Mouse (Mus musculus): ENCODE results near the gene Pck2.

The Pck2 gene

DNA sequence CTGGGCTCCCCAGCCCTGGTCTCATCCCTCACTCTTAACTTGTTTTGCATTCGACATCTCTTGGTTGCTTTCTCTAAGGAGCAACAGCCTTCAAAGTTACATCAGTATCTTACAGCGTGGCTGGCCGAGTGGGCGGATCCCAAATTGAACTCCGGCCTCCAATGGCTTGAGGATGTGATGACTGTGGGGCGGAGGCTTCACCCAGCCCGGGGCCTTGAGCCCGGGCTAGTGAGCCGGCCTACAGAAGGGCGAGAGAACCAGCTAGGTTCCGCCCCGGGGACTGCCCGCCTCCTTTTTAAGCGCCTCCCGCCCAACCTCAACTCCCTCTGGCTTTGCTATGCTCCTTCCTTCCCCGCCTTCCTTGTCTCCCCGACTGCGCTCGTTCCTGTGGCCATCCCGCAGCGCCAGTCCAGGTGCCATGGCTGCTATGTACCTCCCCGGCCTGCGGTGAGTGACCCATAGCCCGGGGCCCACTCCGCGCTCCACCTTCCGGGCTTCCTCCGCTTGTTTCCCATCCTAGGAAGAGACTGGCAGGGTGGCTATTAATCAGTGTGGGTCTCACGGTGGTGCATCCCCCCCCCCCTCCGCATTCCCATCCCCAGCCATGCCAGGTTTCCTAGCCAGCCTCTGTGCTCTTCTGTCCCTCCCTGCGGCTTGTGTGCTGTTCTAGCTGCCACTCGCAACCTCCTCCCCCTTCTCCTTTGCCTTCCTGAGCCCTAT is at the start of gene Pck2:
Gene Pck2, plus strand, starts transcription at position 200 of the 720 bp plus-strand sequence.
- DNase-seq (ENCODE audit: low read depth): peak; percentile 78

DNA sequence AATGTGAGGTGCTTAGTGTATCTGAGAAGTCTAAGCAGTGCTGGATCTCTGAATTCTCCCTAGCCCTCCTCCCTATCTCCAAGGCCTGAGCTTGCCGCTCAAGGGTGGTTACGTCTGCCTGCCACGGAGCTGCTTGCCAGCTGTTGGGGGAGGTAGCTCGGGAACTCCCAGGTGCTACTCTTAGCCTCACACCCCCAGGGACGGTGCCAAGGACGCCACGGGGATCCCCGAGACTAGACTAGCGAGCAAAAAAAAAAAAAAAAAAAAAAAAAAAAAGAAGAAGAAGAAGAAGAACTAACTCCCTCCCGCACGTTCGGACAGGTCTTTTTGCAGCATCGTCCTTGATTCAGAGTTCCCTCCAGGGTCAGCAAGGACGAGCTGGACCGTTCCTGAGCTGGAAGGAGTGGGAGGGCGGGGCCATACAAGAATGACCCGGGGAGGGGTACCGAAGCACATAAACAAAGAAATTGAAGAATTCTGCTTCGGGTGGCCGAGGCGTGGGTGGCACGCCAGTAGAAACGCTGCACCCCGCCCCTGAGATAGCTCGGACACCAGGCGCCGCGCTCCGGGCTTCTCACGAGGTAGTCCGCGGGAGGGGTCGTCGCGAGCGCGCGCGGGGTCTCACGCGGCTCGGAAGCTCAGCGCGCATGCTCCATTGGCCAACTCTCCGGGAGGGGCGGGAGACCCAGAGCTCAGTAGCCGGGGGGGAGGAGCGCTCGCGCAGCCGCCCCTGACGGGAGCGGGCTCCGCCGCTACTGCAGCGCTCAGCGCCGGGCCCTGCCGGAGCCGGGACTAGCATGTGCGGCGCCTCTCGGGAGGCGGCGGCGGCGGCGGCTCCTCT is 49.5 kb upstream of the Pck2 start, which contains the start of gene Carmil3:
Gene Carmil3, plus strand, starts transcription at position 291 of the 841 bp plus-strand sequence.
- peak; percentile 69 for DNase-seq (ENCODE audit: low read depth)

DNA sequence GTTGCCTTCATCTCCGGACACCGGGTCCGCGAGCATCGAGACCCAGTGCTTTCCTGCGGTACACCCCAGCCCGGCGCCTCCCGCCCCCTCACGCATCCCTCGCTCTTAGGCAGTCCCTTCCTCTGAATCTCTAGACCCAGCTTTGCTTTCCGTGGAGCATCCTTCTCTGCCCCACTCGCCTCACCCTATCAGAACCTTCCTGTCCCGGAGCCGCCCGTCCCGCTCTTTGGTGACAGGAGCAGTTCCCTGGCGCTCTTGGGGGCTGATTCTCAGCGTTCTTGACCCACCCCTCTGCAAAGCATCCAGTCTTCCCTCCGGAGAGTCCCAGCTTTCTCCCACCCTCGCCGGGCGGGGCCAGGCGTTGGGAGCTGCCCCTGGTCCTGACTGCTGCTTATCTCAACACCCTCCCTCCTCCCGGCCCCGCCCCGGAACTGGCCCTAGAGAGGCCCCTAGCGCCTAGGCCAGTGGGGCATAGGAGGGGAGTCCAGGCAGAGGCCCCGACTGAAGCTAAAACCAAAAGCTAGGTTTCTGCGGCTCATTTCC is 48.7 kb upstream of the Pck2 start:
- peak; percentile 68 for DNase-seq (ENCODE audit: low read depth)

DNA sequence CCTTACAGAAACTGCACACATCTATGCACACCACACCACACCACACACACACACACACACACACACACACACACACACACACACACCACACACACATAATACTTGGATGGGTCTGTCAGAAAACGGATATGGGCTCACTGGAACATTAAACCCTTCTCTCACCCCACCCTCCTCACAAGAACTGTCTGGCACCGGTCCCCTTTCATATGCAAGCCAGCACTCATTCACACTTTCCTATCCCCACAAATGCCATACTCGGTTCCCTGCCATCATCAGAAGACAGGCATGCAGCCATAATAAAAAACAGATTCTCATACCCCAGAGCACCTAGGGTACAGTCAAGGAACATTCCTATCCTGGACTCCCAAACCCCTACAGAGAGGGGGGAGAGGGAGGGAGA is 48.0 kb upstream of the Pck2 start:
- no peak for DNase-seq (ENCODE audit: low read depth)

DNA sequence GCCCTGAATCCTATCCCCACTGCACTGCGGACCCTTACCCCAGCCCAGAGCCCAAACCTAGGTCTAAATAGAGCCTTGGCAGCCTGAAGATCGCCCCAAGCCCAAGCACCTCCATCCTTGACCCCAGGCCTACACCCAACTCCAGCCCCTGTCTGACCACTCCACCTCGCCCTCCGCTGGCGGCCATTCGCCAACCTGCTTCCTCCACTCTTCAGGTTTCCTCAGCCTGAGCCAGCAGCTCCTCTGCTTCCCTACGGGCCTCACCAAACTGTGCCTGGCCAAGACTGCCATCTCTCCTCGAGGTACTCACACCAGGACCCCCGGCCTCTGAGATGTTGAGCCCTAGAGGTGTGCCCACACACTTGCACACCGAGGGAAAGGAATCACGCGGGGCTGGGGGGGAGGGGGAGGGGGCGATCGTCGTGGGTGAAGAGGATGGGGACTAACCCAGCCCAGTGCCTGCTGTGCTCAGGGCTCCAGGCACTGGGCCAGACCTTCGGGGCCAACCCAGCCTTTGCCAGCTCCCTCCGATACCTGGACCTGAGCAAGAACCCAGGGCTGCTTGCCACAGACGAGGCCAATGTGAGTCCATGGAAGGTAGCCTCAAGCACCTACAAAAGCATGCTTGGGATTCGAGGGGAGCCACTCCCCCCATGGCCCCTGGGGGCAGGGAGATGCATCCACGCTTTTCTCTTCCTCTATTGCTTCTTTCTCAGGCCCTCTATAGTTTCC is 44.4 kb upstream of the Pck2 start:
- DNase-seq (ENCODE audit: low read depth): no peak

DNA sequence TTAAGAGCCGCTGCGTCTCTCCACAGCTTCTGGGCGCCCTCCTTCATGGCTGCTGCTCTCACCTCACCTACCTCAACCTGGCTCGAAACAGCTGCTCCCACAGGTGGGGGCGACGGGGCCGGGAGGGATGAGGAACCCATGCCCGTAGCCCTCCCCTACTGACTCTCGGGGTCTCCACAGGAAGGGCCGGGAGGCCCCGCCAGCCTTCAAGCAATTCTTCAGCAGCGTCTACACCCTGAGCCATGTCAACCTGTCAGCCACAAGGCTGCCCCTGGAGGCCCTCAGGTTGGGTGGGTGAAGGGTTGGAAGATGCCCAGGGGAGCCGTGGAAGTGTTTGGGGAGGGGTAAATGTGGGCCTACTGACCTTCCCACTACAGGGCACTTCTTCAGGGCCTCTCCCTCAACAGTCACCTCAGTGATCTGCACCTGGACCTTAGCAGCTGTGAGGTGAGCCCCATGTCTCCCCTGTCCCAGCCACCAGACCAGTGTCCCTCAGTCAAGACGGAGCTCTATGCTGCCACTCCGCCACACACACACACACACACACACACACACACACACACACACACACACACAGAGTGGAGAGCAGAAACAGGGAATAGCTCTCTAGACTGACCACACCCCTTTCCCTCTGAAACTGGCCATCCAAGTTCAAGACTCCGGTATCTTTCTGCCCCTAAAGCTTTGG is 43.2 kb upstream of the Pck2 start:
- no peak for DNase-seq (ENCODE audit: low read depth)

DNA sequence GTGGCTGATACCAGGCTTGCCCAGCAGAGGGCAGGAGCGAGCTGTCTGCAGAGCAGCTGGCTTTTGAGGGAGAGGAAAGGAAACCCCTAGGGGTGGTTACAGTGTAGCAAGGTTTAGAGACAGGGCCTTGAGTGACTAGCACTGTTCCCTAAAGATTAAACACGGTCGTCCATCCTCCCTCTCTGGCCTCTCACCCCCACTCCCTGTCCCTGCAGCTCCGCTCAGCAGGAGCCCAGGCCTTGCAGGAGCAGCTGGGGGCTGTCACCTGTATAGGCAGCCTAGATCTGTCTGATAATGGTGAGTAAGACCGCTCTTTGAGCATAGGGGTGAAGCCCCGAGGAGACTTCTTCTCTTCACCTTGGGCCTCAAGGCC is 42.6 kb upstream of the Pck2 start:
- DNase-seq (ENCODE audit: low read depth): peak; percentile 90

DNA sequence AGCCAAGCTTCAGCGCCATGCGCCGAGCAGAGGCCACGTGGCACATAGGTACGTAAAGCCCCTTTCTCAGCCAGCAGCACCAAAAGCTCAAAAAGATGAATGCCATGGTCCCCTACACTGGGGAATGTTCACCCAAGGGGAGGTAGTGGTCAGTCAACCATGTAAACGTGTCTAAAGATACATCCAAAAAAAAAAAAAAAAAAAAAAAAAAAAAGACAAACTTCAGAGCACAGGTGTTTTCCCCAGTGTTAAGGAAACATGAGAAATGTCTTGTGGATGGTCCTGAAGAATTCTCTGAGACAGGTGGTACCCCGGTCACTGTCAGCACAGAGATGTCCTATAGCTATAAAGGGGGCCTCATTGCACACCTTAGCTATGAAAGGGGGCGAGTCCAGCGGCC is 34.5 kb upstream of the Pck2 start:
- DNase-seq (ENCODE audit: low read depth): no peak

DNA sequence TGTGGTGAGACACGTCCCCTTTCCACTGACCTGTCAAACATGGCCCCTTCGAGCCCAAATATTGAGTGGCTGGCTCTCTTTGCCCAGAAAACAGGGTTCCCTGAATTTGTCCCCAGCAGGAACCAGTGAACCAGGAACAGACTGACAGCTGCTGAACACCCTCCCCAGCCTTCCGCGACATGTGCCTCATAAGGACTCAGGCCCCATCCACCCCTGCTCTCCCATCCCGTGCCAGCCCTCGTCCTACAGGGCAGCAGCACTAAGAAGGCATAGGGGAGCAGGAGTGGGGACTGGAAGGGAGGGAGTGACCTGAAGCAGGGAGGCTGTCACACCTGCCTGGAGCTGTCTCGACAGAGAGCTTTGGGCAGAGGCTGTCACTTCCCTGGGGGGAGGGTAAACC is 32.3 kb upstream of the Pck2 start:
- no peak for DNase-seq (ENCODE audit: low read depth)

DNA sequence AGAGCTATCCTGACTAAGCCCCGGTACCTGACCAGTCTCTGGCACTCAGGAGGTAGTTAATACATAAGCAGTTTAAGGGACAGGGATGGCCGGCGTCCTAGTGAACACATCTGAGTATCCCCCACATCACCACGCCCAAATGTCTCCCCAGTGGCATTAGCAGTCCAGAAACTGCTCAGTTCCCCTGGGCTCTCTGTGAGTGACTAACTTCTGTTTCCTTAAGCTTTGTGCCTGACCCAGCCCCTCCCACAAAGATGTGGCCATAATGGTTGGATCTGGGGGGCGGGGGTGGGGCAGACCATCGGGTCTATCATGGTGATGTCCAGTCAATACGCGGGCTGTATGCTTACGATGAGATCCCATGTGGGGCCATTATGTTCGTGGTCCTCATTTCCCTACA is 30.5 kb upstream of the Pck2 start:
- DNase-seq (ENCODE audit: low read depth): no peak

DNA sequence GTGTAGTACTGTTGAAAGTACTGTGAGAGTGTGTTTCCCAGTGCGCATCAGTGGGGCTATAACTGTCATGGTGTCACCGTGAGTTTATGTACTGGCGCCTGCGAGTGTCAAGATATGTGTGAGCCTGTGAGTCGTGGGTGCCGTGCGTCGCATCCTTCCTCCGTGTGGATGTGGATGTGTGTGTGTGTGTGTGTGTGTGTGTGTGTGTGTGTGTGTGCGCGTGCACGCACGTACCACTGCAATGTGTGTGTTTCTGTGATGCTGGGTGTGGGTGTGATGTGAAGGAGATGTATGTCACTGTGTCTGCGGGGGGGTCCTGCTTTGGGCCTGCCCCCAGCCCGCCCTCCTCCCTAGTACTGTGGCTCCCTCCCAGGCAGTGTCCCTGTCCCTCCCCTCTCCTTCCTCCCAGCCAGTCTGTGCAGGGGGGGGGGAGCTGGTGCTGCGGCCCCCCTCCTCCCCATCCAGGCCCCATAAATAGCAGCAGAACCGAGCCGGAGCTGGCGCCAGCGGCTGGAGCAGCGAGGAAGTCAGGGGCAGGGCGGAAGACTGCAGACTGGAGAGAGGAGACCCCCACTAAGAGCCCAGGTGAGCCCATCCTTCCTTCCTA is 29.8 kb upstream of the Pck2 start, which contains the start of gene Cpne6:
Gene Cpne6, plus strand, starts transcription at position 321 of the 607 bp plus-strand sequence.
- no peak for DNase-seq (ENCODE audit: low read depth)

DNA sequence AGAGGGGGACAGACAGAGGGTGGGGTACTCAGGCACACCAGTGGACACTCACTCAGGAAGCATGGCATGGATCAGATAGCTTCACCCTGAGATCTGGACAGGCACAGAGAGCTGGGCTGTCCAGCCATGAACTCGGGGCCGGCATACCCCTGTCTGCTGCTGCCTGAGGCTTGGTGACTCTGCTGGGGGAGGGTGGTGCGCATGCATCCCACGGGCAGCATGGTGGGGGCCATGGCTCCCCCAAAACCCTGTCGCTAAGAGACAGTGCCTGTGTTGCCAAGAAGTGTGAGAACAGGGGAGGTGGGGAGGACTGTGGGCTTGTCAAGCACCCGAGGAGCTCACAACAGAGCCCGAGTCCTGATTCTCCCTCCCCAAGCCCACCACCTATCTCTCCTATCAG is 29.0 kb upstream of the Pck2 start:
- no peak for DNase-seq (ENCODE audit: low read depth)

DNA sequence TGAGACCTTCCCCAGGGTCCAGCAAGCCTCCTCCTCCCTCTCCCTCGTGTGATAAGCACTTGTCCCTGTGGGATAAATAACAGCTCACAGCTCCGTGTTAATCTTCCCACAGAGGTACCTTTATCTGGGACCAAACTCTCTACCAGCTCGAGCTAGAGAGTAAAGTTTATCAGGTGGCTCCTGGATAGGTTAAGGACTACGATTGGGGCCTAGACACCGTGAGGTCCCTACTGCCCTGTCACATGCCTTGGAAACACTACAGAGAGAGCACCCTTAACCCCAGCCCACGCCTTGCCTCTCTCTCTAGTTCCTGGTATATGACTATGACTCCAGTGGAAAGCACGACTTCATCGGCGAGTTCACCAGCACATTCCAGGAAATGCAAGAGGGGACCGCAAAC is 26.1 kb upstream of the Pck2 start:
- no peak for DNase-seq (ENCODE audit: low read depth)

DNA sequence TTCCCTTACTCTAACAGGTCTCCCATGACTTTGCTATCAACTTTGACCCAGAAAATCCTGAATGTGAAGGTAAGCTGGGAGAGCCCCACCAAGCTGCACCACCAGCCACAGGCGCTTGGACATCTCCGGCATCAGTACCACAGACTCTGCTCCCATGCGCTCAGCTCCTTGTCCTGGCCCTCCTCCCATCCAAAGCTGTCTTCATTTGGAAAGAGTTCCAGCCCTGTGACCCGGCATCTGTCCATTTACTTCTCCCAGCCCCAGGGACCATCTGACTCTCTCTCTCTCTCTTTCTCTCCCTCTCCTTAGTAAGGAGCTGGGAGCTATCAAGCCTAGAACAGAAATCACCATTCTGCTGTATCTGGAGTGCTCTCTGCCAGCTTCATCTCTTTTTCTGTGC is 24.2 kb upstream of the Pck2 start:
- DNase-seq (ENCODE audit: low read depth): no peak

DNA sequence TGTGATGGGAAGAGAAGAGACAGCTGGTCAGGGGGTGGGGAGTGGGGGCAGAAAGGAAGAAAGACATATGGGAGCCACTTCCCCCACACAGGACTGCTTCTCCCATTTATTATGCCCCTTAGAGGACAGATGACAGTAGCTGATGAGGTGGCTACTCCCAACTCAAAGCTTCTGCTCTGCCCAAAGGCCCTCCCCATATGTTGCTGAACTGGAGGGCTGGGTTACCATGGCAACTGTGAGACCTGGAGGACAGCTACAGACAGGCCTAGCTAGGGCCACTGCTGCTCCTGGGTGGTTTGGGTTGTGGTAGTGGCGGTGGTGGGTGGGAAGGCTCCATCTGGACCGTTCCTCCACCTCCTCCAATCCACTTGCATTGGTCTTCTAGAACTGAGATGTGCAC is 21.2 kb upstream of the Pck2 start:
- no peak for DNase-seq (ENCODE audit: low read depth)

DNA sequence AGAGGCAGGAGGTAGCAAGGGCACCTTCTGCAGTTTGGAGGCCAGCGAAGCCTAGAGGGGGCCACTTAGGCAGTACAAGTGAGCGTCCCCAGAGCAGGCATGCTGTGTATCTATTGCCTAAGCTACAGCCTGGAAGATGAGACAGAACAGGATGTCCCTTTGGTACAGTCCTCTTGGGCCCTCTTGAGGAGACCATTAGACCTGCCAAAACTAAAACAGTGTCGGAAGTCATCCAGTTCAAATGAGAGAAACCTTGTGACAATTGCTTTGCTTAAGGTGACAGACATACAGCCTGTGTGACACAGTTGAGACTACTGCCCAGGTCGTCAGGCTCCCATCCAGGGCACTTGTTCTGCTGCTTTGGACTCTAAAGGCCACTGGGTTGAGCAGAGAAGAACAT is 20.5 kb upstream of the Pck2 start:
- no peak for DNase-seq (ENCODE audit: low read depth)

DNA sequence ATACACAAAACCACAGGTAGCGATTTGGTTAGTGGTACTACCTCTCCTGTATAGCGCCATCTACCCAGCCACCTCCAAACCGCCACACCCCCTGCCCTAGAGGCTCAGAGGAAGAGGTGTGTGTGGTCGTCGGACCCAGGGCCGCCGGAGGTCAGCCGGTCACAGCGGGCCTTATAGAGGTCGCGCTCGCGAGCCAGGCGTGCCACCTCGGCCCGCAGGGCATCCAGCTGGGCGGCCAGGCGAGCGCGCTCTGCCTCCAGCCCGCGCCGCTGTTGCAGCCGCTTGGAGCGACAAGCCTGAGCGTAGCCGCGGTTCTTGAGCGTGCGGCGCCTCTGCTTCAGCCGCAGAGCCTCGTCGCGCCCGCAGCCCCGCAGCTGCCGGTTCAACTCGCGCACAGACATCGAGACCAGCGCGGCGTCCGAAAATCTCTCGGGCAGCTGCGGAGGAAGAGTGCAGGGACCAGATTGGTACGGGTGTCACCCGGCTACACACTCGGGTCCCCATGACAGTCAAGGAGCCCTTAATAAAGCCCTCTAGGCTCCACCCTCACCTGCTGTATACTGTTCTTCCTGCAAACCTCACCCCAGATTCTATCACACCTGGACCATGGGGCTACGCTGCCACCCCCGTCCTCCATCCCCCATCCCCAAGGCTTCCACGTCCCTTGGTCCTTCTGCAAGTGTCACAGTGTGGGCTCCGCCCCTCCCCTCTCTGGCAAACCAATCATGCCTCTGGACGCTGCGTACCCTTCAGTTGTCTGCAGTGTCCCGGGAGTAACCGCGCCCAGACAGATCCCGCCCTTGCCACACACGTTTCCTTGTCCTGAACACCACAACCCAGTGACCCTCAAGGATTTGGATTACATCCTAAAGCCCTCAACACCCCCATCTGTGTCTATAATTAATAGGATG is 19.4 kb upstream of the Pck2 start:
- DNase-seq (ENCODE audit: low read depth): peak; percentile 33

DNA sequence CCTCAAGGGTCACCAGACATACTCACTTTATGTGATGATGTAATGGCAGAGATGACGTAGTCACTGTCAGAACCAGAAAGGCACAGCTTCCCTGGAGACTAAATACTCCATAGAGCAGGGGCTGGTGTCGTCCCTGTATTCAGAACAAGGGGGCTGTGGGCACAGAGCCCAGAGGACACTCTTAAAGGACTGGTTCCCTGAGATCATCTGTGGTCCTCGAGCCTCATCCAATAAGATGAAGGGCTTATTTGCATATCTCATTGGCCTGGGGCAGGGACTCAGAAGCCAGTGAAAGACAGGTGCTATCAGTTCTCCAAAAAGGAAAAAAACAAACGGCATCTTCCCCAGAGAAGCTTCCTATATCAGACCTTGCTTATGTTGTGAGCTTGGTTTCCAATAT is 16.0 kb upstream of the Pck2 start:
- DNase-seq (ENCODE audit: low read depth): no peak

DNA sequence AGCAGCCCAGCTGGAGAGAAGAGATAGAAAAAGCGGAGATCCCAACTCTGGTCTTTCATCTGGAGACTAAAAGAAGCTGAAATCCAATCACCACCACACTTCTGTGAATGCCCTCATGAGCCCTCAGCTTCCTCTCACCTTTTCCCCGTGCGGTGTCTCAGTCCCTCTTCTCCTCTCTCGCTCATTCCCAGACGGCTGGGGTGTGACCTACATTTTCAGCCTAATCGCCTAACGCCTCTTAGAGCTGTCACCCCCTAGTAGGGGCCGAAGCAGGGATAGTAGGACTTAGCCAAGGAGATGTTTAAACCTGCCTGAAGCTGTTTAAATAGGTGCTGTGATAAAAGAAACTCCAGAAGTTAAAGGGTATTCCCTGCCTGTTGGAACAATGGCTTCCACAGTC is 15.3 kb upstream of the Pck2 start, which contains the start of gene Nrl:
Gene Nrl, minus strand, starts transcription at position 197 of the 400 bp plus-strand sequence.
- DNase-seq (ENCODE audit: low read depth): no peak

DNA sequence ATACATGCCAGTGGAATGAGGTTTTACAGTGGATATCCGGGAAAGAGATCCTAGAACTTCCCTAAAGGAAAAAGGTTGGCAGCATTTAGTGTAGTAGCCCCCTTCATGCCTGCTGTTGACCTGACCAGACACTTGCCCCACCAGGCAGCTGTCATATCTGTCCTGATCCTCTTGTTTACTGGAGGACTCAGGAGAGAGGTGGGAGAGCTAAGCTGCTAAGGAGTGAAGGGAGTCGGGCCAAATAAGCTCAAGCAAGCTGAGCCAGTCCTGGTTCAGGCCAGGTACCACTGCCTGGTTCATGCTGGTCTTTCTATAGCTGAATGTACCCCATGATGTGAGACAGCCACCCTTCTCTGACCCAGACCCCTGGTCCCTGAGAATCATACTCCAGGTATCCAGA is 13.4 kb upstream of the Pck2 start:
- no peak for DNase-seq (ENCODE audit: low read depth)

All from induced T-regulatory cell, adult 2 months (primary cell).